Mouse (Mus musculus) hindbrain, embryonic 15.5 days (tissue): ENCODE measurements around the gene Glrx. TPM values are rescaled to one million over a fixed set of nuclear protein-coding genes. Genes with fewer than 3 reads are reported as not detected.

ENCODE experiments used
- polyA plus RNA-seq: library from polyadenylated mRNA; unstranded; fragments of >200 nt; fragmentation: Nextera tagmentation; extraction: Ambion mirVana; gene quantifications from 2 replicates; pipeline ENCODE4 v1.2.1, GENCODE M21; 2015

The Glrx gene
- polyA plus RNA-seq, 1 experiment from 2014 or later = 68.7 TPM

Other genes starting within 250 kb of the Glrx start
- gene Ell2, start 133.1 kb upstream of the Glrx start, polyA plus RNA-seq = 2.3 and 2.8 TPM in 2 replicates
- gene Rhobtb3, start 104.1 kb downstream of the Glrx start, polyA plus RNA-seq = 21.0 and 22.0 TPM in 2 replicates
- gene Spata9, start 127.3 kb downstream of the Glrx start, polyA plus RNA-seq = 2.2 and 2.6 TPM in 2 replicates
- 17.2 and 18.5 TPM in 2 replicates for gene Rfesd, start 178.9 kb downstream of the Glrx start, polyA plus RNA-seq
- gene Gpr150, start 217.1 kb downstream of the Glrx start, polyA plus RNA-seq = 3.3 and 3.4 TPM in 2 replicates